Mouse (Mus musculus) MEL (cell line): ENCODE results near the gene Nelfa. TPM values are rescaled to one million over a fixed set of nuclear protein-coding genes. Genes with fewer than 3 reads are reported as not detected.
A peak's percentile ranks its signal among the peaks of the same experiment; 100 is the strongest.

ENCODE experiments used
- DNase-seq: peaks from one replicate; pipeline ENCODE4 v3.0.0; 2011; ENCODE audit warnings: low read depth, low spot score
- H3K27ac ChIP-seq: 2 replicates; pipeline ENCODE4 v1.5.1; 2012; ENCODE audit warnings: low read depth, mild to moderate bottlenecking, control low read depth, low read length, moderate library complexity; ENCODE audit not compliant: control insufficient read depth
- H3K27me3 ChIP-seq, 2 experiments: fragments of 150-350 bp in 1 of 2; sonication (generic) in 1 of 2; 2 replicates each; pipeline ENCODE4 v1.6.1; 2012; ENCODE audit warnings: low read length in 2 of 2, mild to moderate bottlenecking in 2 of 2, improper control_type of control experiment in 1 of 2, moderate library complexity in 1 of 2; ENCODE audit not compliant: insufficient read depth in 2 of 2, control insufficient read depth in 1 of 2
- H3K36me3 ChIP-seq, 2 experiments: 2 replicates each; pipeline ENCODE4 v1.6.1; 2012 to 2014; ENCODE audit warnings: low read length in 2 of 2, improper control_type of control experiment in 1 of 2, inconsistent platforms in 1 of 2, mild to moderate bottlenecking in 1 of 2; ENCODE audit not compliant: insufficient read depth in 2 of 2, control insufficient read depth in 1 of 2
- H3K4me1 ChIP-seq, 2 experiments: fragments of 150-350 bp in 1 of 2; sonication (generic) in 1 of 2; 2 replicates each; pipeline ENCODE4 v1.6.1; 2012; ENCODE audit warnings: low read length in 2 of 2, improper control_type of control experiment in 1 of 2, mild to moderate bottlenecking in 1 of 2; ENCODE audit not compliant: insufficient read depth in 2 of 2, control insufficient read depth in 1 of 2
- H3K4me3 ChIP-seq, 2 experiments: fragments of 150-350 bp in 1 of 2; sonication (generic) in 1 of 2; 2 replicates each; pipeline ENCODE4 v1.5.1; 2012; ENCODE audit warnings: low read depth in 2 of 2, low read length in 2 of 2, mild to moderate bottlenecking in 2 of 2, moderate library complexity in 2 of 2, control low read depth in 1 of 2, improper control_type of control experiment in 1 of 2; ENCODE audit not compliant: control insufficient read depth in 1 of 2, insufficient read depth in 1 of 2
- H3K79me2 ChIP-seq: 2 replicates; pipeline ENCODE4 v1.6.1; 2012; ENCODE audit warnings: mild to moderate bottlenecking, low read length, moderate library complexity; ENCODE audit not compliant: control insufficient read depth, poor library complexity, insufficient read depth
- H3K9ac ChIP-seq: 2 replicates; pipeline ENCODE4 v1.6.1; 2012; ENCODE audit warnings: low read depth, mild to moderate bottlenecking, control low read depth, low read length, moderate library complexity; ENCODE audit not compliant: control insufficient read depth, poor library complexity, severe bottlenecking
- H3K9me3 ChIP-seq: fragments of 150-350 bp; sonication (generic); replicated peaks from 2 replicates; pipeline ENCODE4 v1.6.1; 2012; ENCODE audit warnings: mild to moderate bottlenecking, low read length, improper control_type of control experiment, moderate library complexity; ENCODE audit not compliant: insufficient read depth
- BHLHE40 ChIP-seq: IDR thresholded peaks from 2 replicates; pipeline ENCODE4 v1.6.1; 2012; ENCODE audit warnings: low read depth, mild to moderate bottlenecking, inconsistent platforms, low read length, improper control_type of control experiment, borderline replicate concordance
- CHD1 ChIP-seq: IDR thresholded peaks from 2 replicates; pipeline ENCODE4 v1.6.1; 2012; ENCODE audit warnings: low read depth, mild to moderate bottlenecking, inconsistent platforms, low read length, improper control_type of control experiment
- CHD2 ChIP-seq: IDR thresholded peaks from 2 replicates; pipeline ENCODE4 v1.6.1; 2011; ENCODE audit warnings: low read length, improper control_type of control experiment
- E2F4 ChIP-seq: IDR thresholded peaks from 2 replicates; pipeline ENCODE4 v1.6.1; 2011; ENCODE audit warnings: low read depth, low read length, improper control_type of control experiment, borderline replicate concordance
- ELF1 ChIP-seq: IDR thresholded peaks from 2 replicates; pipeline ENCODE4 v1.6.1; 2014; ENCODE audit warnings: low read depth, mild to moderate bottlenecking, inconsistent platforms, low read length, improper control_type of control experiment, moderate library complexity
- EP300 ChIP-seq, 2 experiments: IDR thresholded peaks; 2 replicates each; pipeline ENCODE4 v1.6.1; 2011; ENCODE audit warnings: improper control_type of control experiment in 2 of 2, low read length in 2 of 2, low read depth in 1 of 2, mild to moderate bottlenecking in 1 of 2
- ETS1 ChIP-seq: IDR thresholded peaks from 2 replicates; pipeline ENCODE4 v1.6.1; 2012; ENCODE audit warnings: low read depth, mild to moderate bottlenecking, inconsistent platforms, low read length, improper control_type of control experiment, moderate library complexity
- GABPA ChIP-seq: IDR thresholded peaks from 2 replicates; pipeline ENCODE4 v1.6.1; 2012; ENCODE audit warnings: low read depth, mild to moderate bottlenecking, inconsistent platforms, low read length, improper control_type of control experiment, moderate library complexity
- GATA1 ChIP-seq: IDR thresholded peaks from 2 replicates; pipeline ENCODE4 v1.6.1; 2011; ENCODE audit warnings: low read depth, low read length, improper control_type of control experiment
- JUND ChIP-seq: IDR thresholded peaks from 2 replicates; pipeline ENCODE4 v1.6.1; 2011; ENCODE audit warnings: low read depth, mild to moderate bottlenecking, improper control_type of control experiment, low read length
- KAT2A ChIP-seq: conservative IDR thresholded peaks from 2 replicates; pipeline ENCODE4 v1.6.1; 2012; ENCODE audit warnings: low read depth, low read length, improper control_type of control experiment, inconsistent platforms
- MAX ChIP-seq: IDR thresholded peaks from 2 replicates; pipeline ENCODE4 v1.6.1; 2011; ENCODE audit warnings: low read length, improper control_type of control experiment
- MAZ ChIP-seq: IDR thresholded peaks from 2 replicates; pipeline ENCODE4 v1.6.1; 2012; ENCODE audit warnings: low read depth, mild to moderate bottlenecking, inconsistent platforms, low read length, improper control_type of control experiment
- MYB ChIP-seq: IDR thresholded peaks from 2 replicates; pipeline ENCODE4 v1.6.1; 2011; ENCODE audit warnings: mild to moderate bottlenecking, low read depth, low read length, improper control_type of control experiment
- MYC ChIP-seq: IDR thresholded peaks from 2 replicates; pipeline ENCODE4 v1.6.1; 2011; ENCODE audit warnings: low read depth, mild to moderate bottlenecking, low read length, improper control_type of control experiment, moderate library complexity
- NELFE ChIP-seq: IDR thresholded peaks from 2 replicates; pipeline ENCODE4 v1.6.1; 2011; ENCODE audit warnings: low read depth, low read length, improper control_type of control experiment
- NRF1 ChIP-seq: IDR thresholded peaks from 2 replicates; pipeline ENCODE4 v1.6.1; 2014; ENCODE audit warnings: low read depth, mild to moderate bottlenecking, inconsistent platforms, low read length, improper control_type of control experiment, moderate library complexity; ENCODE audit not compliant: poor library complexity, insufficient read depth, severe bottlenecking
- RAD21 ChIP-seq: IDR thresholded peaks from 2 replicates; pipeline ENCODE4 v1.6.1; 2011; ENCODE audit warnings: mild to moderate bottlenecking, low read depth, low read length, improper control_type of control experiment
- TBP ChIP-seq: IDR thresholded peaks from 2 replicates; pipeline ENCODE4 v1.8.0; 2011; ENCODE audit warnings: low read depth, low read length, improper control_type of control experiment
- TCF12 ChIP-seq: IDR thresholded peaks from 2 replicates; pipeline ENCODE4 v1.6.1; 2014; ENCODE audit warnings: low read depth, mild to moderate bottlenecking, inconsistent platforms, low read length, improper control_type of control experiment, moderate library complexity
- UBTF ChIP-seq: IDR thresholded peaks from 2 replicates; pipeline ENCODE4 v1.6.1; 2012; ENCODE audit warnings: low read depth, mild to moderate bottlenecking, inconsistent platforms, low read length, improper control_type of control experiment, moderate library complexity, borderline replicate concordance; ENCODE audit not compliant: insufficient read depth
- USF1 ChIP-seq: IDR thresholded peaks from 2 replicates; pipeline ENCODE4 v1.6.1; 2014; ENCODE audit warnings: low read depth, mild to moderate bottlenecking, inconsistent platforms, low read length, improper control_type of control experiment, moderate library complexity
- ZC3H11A ChIP-seq: IDR thresholded peaks from 2 replicates; pipeline ENCODE4 v1.6.1; 2012; ENCODE audit warnings: low read depth, mild to moderate bottlenecking, inconsistent platforms, low read length, improper control_type of control experiment
- ZKSCAN1 ChIP-seq: IDR thresholded peaks from 2 replicates; pipeline ENCODE4 v1.6.1; 2012; ENCODE audit warnings: low read depth, mild to moderate bottlenecking, inconsistent platforms, low read length, improper control_type of control experiment, moderate library complexity
- polyA plus RNA-seq, 2 experiments: library from polyadenylated mRNA; stranded (reverse) in 1 of 2; unstranded in 1 of 2; fragments of >175 nt in 1 of 2; fragments of >200 nt in 1 of 2; gene quantifications; 2 replicates each; pipeline versions ENCODE4 v1.2.1 to v1.2.4; 2012; ENCODE audit warnings: low replicate concordance in 2 of 2, low read depth in 1 of 2; ENCODE audit not compliant: insufficient read length in 2 of 2, insufficient read depth in 1 of 2, missing spikeins in 1 of 2
- total RNA-seq: library from RNA; depleted of rRNA; stranded (reverse); fragments of 300-350 nt; gene quantifications from 2 replicates; pipeline ENCODE4 v1.2.3, GENCODE M21; 2012

Gene Nelfa
- total and polyA plus RNA-seq, 3 experiments: 58.7 to 207 (median 117) TPM

DNA sequence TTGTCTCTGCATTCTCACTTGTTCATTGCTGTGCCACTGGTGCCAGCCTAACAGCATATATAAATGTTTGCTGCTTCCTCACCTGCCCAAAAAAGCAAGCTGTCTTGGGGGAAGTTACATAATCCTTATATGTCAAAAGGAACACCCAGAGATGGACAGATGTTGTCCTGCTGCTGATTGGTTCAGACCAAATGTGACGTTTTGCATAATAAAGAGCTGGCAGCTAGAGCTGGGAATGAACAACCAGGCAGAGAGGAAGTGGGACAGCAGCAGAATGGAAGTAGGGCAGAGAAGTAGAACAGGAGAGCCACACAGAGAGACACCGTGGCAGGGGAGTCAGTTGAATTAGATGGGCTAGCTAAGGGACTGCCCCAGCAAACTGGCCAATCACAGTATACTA, 3.8 kb downstream of the Nelfa start:
- H3K27ac ChIP-seq: no peak overlapping the region
- TF ChIP-seq CHD2 (no peak), ZKSCAN1 (no peak), TBP (no peak), NRF1 (no peak), RAD21 (no peak), MYB (no peak), E2F4 (no peak), TCF12 (no peak), UBTF (no peak), NELFE (no peak)
- peaks cover 28 to 42% of the 10 kb centered on the region in 2 experiments for H3K36me3 ChIP-seq
- no peak overlapping the region for H3K4me3 ChIP-seq
- no peak overlapping the region for H3K9ac ChIP-seq
- H3K9me3 ChIP-seq: no peaks in the 10 kb centered on the region
- DNase-seq: peak; percentile 37
- H3K27me3 ChIP-seq: no peaks in the 10 kb centered on the region
- H3K4me1 ChIP-seq: peaks cover 19 to 20% of the 10 kb centered on the region in 2 experiments
- peaks cover 51% of the 10 kb centered on the region for H3K79me2 ChIP-seq

DNA sequence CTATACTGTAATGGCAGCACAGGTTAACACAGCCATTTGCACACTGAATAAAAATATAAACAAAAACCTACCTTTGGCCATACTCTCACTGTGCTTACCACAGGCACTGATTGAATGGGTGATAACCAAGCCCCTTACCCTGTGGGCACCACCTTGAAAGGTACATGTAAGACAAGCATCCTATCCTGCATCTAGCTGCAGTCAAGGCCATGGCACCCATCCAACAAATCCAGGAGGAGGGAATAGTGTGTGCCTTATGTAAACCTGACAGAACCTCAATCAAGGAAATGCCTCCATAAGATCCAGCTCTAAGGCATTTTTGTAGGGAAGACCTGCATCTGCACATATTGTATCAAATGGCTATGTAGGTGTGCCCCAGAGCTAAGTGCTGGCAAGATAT, 10.0 kb downstream of the Nelfa start:
- Histone ChIP-seq H3K27me3 (no peaks in the 10 kb centered on the region), H3K36me3 (peaks cover 9 to 45% of the 10 kb centered on the region in 2 experiments), H3K79me2 (peaks cover 21% of the 10 kb centered on the region)

DNA sequence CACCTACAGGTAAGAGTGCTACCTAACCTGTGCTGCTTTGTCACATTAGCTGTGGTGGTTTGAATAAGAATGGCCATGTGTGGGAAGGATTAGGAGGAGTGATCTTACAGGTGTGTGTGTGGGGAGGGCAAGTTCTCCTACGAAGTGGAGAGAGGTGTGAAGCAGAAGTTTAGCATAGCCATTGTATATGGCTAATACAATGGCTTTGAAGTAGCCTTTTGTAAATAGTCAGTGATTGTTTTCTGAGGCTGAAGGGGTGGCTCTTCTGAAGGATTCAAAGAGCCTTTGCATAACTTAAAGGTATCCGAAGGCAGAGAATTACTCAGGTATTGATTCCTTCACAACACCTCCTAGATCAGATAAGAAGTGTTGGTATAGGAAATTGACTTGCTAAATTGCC, 13.6 kb downstream of the Nelfa start:
- H3K4me1 ChIP-seq: peaks cover 7 to 15% of the 10 kb centered on the region in 2 experiments
- H3K9me3 ChIP-seq: no peaks in the 10 kb centered on the region
- no peak overlapping the region for H3K9ac ChIP-seq
- H3K79me2 ChIP-seq: peaks cover 19% of the 10 kb centered on the region
- TF ChIP-seq TBP (no peak), MYC (no peak), CHD1 (no peak), MAZ (no peak), MYB (no peak), GATA1 (0 out of 2 replicates have a peak, but pooled peaks have one; percentile 32), NRF1 (no peak), BHLHE40 (no peak), ETS1 (no peak)
- TF ChIP-seq, all 39 proteins: peak for 1
- H3K27me3 ChIP-seq: no peaks in the 10 kb centered on the region
- DNase-seq: no peak
- peaks cover 21 to 39% of the 10 kb centered on the region in 2 experiments for H3K36me3 ChIP-seq
- H3K27ac ChIP-seq: no peak overlapping the region
- no peak overlapping the region for H3K4me3 ChIP-seq

More for the DNA sequence above, 10.0 kb downstream of the Nelfa start:
- DNase-seq: no peak
- peaks cover 3 to 7% of the 10 kb centered on the region in 2 experiments; a peak in 3 of 4 replicates for H3K4me1 ChIP-seq
- TF ChIP-seq GABPA (no peak), MAX (no peak), USF1 (no peak), TCF12 (no peak), RAD21 (no peak), E2F4 (no peak), EP300 (IDR thresholded peaks at IDR 0.05; ENCODE audit: low read depth in 1 of 2, low read length in 2 of 2) (no peak), ZC3H11A (no peak), JUND (no peak), CHD2 (no peak), KAT2A (no peak), ELF1 (no peak), MYB (no peak)
- no peak overlapping the region for H3K9ac ChIP-seq
- H3K4me3 ChIP-seq: no peak overlapping the region
- no peaks in the 10 kb centered on the region for H3K9me3 ChIP-seq
- H3K27ac ChIP-seq: no peak overlapping the region
